Mouse (Mus musculus) liver (tissue): ENCODE measurements around the gene Camkmt.

ENCODE experiments used
- DNase-seq: peaks from one replicate; pipeline ENCODE4 v3.0.0-alpha.2; 2020; ENCODE audit warnings: mixed read lengths

The Camkmt gene

DNA sequence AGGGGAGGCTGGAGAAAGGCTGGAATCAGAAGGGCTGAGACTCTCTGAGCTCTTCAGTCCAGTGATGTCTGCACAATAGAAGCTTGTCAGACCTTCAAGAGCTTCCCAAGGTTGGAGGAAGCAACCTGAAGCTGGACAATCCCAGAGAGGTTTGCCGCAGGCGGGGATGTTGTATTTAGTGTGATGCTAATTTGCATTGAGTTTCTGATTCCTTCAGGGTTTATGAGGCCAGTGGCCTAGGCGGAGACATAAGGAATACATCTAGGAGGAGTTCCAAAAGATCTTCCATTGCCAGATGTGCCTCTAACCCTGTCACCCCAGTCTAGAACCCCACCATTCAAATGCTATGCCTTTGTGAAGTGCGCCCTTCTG lies 416.7 kb downstream of the Camkmt start:
- DNase-seq = no peak
